Mouse (Mus musculus) small intestine, adult 2 months (tissue): ENCODE data around the gene Pitpnc1.

Source experiments
- CTCF ChIP-seq: fragments of 200-500 bp; IDR thresholded peaks from 2 replicates; pipeline ENCODE4 v1.5.1; 2012; ENCODE audit warnings: low read depth, mild to moderate bottlenecking, control low read depth, inconsistent platforms, low read length, moderate library complexity, mixed read lengths; ENCODE audit not compliant: insufficient replicate concordance, insufficient read length; ENCODE audit errors: extremely low read depth
- POLR2A ChIP-seq: fragments of 200-500 bp; IDR thresholded peaks from 2 replicates; pipeline ENCODE4 v1.6.1; 2012; ENCODE audit warnings: low read depth, mild to moderate bottlenecking, control low read depth, inconsistent platforms, low read length, moderate library complexity

DNA sequence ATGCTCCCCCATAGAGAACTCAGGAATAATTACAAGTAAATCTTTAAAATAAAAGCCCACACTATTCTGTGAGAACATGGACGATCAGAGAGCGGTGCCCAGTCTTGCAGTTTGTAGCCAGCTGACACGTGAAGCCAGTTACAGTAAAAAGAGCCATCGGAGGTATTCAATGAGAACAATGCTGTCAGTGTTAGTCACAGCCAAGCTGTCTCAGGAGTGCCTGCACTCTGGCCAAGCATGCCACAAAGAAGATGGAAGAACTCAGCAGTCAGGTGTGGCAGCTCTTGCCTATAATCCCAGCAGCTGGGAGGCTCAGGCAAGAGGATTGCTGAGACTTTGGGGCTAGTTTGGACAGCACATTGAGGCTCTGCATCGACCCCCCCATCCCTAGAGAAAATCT, 111.8 kb downstream of the Pitpnc1 start:
- TF ChIP-seq POLR2A (no peak), CTCF (no peak)
